Mouse (Mus musculus): ENCODE measurements around the gene Usp21. TPM values are rescaled to one million over a fixed set of nuclear protein-coding genes. Genes with fewer than 3 reads are reported as not detected.

The Usp21 gene
- polyA plus RNA-seq, 1 experiment = 21.0 TPM

- no peak for TF ChIP-seq POLR2AphosphoS2 (IDR thresholded peaks at IDR 0.05; ENCODE audit: insufficient read length, low read depth)
- no peak for TF ChIP-seq MAX (IDR thresholded peaks at IDR 0.05; ENCODE audit: low read depth)
- no peak for TF ChIP-seq USF1 (IDR thresholded peaks at IDR 0.05; ENCODE audit: low read depth)
- TF ChIP-seq MYOD1 (IDR thresholded peaks at IDR 0.05; ENCODE audit: control insufficient read depth in 1 of 3, insufficient read length in 2 of 3, low read depth in 2 of 3) = no peak
- TF ChIP-seq TCF12 (IDR thresholded peaks at IDR 0.05; ENCODE audit: insufficient read depth, poor library complexity, severe bottlenecking) = no peak
- no peak for TF ChIP-seq CEBPB (IDR thresholded peaks at IDR 0.05; ENCODE audit: insufficient read depth, poor library complexity, severe bottlenecking)
- TF ChIP-seq MYOG (IDR thresholded peaks at IDR 0.05; ENCODE audit: control insufficient read depth in 1 of 3, insufficient read depth in 1 of 3, insufficient read length in 2 of 3, low read depth in 2 of 3) = no peak
- TF ChIP-seq SRF (IDR thresholded peaks at IDR 0.05; ENCODE audit: control insufficient read depth, insufficient read length, low read depth) = no peak
- TF ChIP-seq E2F4 (IDR thresholded peaks at IDR 0.05; ENCODE audit: insufficient read depth) = no peak
- TF ChIP-seq REST (IDR thresholded peaks at IDR 0.05; ENCODE audit: insufficient read depth, insufficient read length) = no peak
- TF ChIP-seq TCF3 (IDR thresholded peaks at IDR 0.05; ENCODE audit: insufficient read length, low read depth) = no peak
- no peak for TF ChIP-seq POLR2A (IDR thresholded peaks at IDR 0.05; ENCODE audit: insufficient read length, low read depth)
- Histone ChIP-seq H3K4me3 (peak overlapping the region; percentile 95), H3K4me2 (ENCODE audit: low read depth) (peak overlapping the region; percentile 97), H3K36me3 (ENCODE audit: control insufficient read depth, insufficient read depth) (peaks cover 10% of the 10 kb centered on the region), H3ac (ENCODE audit: control insufficient read depth, insufficient read length) (peak overlapping the region; percentile 28), H3K27me3 (ENCODE audit: control insufficient read depth, insufficient read depth, insufficient read length) (no peaks in the 10 kb centered on the region), H3K79me2 (ENCODE audit: control insufficient read depth, insufficient read depth) (peaks cover 3% of the 10 kb centered on the region)
These were observed 17.3 kb downstream of the Usp21 start for GRCm38 (mm10) chr1:171270573-171270900.

- no peak for TF ChIP-seq SRF (IDR thresholded peaks at IDR 0.05; ENCODE audit: control insufficient read depth, insufficient read length, low read depth)
- peak; percentile 88 for TF ChIP-seq POLR2AphosphoS2 (IDR thresholded peaks at IDR 0.05; ENCODE audit: insufficient read length, low read depth)
- peak; percentile 92 for TF ChIP-seq POLR2A (IDR thresholded peaks at IDR 0.05; ENCODE audit: insufficient read length, low read depth)
- TF ChIP-seq E2F4 (IDR thresholded peaks at IDR 0.05; ENCODE audit: insufficient read depth) = no peak
- TF ChIP-seq REST (IDR thresholded peaks at IDR 0.05; ENCODE audit: insufficient read depth, insufficient read length) = no peak
- no peak for TF ChIP-seq MYOD1 (IDR thresholded peaks at IDR 0.05; ENCODE audit: control insufficient read depth in 1 of 3, insufficient read length in 2 of 3, low read depth in 2 of 3)
- TF ChIP-seq USF1 (IDR thresholded peaks at IDR 0.05; ENCODE audit: low read depth) = no peak
- no peak for TF ChIP-seq CEBPB (IDR thresholded peaks at IDR 0.05; ENCODE audit: insufficient read depth, poor library complexity, severe bottlenecking)
- no peak for TF ChIP-seq TCF12 (IDR thresholded peaks at IDR 0.05; ENCODE audit: insufficient read depth, poor library complexity, severe bottlenecking)
- peak in 1 of 3 experiments; percentile 19 for TF ChIP-seq MYOG (IDR thresholded peaks at IDR 0.05; ENCODE audit: control insufficient read depth in 1 of 3, insufficient read depth in 1 of 3, insufficient read length in 2 of 3, low read depth in 2 of 3)
- TF ChIP-seq TCF3 (IDR thresholded peaks at IDR 0.05; ENCODE audit: insufficient read length, low read depth) = no peak
- TF ChIP-seq MAX (IDR thresholded peaks at IDR 0.05; ENCODE audit: low read depth) = no peak
These were observed 17.8 kb downstream of the Usp21 start, which contains the start of gene B4galt3 for GRCm38 (mm10) chr1:171269848-171270572. TSS of gene B4galt3 (plus strand) at chr1:171270328.

GRCm38 (mm10) chr1:171268341-171268740 lies 19.4 kb downstream of the Usp21 start:
- Histone ChIP-seq H3K4me3 (no peak overlapping the region), H3K27me3 (ENCODE audit: control insufficient read depth, insufficient read depth, insufficient read length) (no peaks in the 10 kb centered on the region), H3ac (ENCODE audit: control insufficient read depth, insufficient read length) (no peak overlapping the region), H3K36me3 (ENCODE audit: control insufficient read depth, insufficient read depth) (no peaks in the 10 kb centered on the region), H3K4me2 (ENCODE audit: low read depth) (no peak overlapping the region), H3K79me2 (ENCODE audit: control insufficient read depth, insufficient read depth) (peaks cover 3% of the 10 kb centered on the region)
- TF ChIP-seq CEBPB (IDR thresholded peaks at IDR 0.05; ENCODE audit: insufficient read depth, poor library complexity, severe bottlenecking) = no peak
- no peak for TF ChIP-seq TCF12 (IDR thresholded peaks at IDR 0.05; ENCODE audit: insufficient read depth, poor library complexity, severe bottlenecking)
- TF ChIP-seq E2F4 (IDR thresholded peaks at IDR 0.05; ENCODE audit: insufficient read depth) = no peak
- TF ChIP-seq MYOD1 (IDR thresholded peaks at IDR 0.05; ENCODE audit: control insufficient read depth in 1 of 3, insufficient read length in 2 of 3, low read depth in 2 of 3) = no peak
- no peak for TF ChIP-seq POLR2AphosphoS2 (IDR thresholded peaks at IDR 0.05; ENCODE audit: insufficient read length, low read depth)
- no peak for TF ChIP-seq TCF3 (IDR thresholded peaks at IDR 0.05; ENCODE audit: insufficient read length, low read depth)
- TF ChIP-seq USF1 (IDR thresholded peaks at IDR 0.05; ENCODE audit: low read depth) = no peak
- no peak for TF ChIP-seq REST (IDR thresholded peaks at IDR 0.05; ENCODE audit: insufficient read depth, insufficient read length)
- TF ChIP-seq MYOG (IDR thresholded peaks at IDR 0.05; ENCODE audit: control insufficient read depth in 1 of 3, insufficient read depth in 1 of 3, insufficient read length in 2 of 3, low read depth in 2 of 3) = no peak

More at GRCm38 (mm10) chr1:171269848-171270572, 17.8 kb downstream of the Usp21 start, which contains the start of gene B4galt3:
- H3K4me3 ChIP-seq = peak within 1 kb of the TSS; percentile 95
- H3K36me3 ChIP-seq (ENCODE audit: control insufficient read depth, insufficient read depth) = peaks cover 10% of the 10 kb centered on the region
- peaks cover 3% of the 10 kb centered on the region for H3K79me2 ChIP-seq (ENCODE audit: control insufficient read depth, insufficient read depth)
- peak within 1 kb of the TSS; percentile 97 for H3K4me2 ChIP-seq (ENCODE audit: low read depth)
- no peaks in the 10 kb centered on the region for H3K27me3 ChIP-seq (ENCODE audit: control insufficient read depth, insufficient read depth, insufficient read length)
- peak within 1 kb of the TSS; percentile 28 for H3ac ChIP-seq (ENCODE audit: control insufficient read depth, insufficient read length)

- no peak overlapping the region for H3ac ChIP-seq (ENCODE audit: control insufficient read depth, insufficient read length)
- H3K27me3 ChIP-seq (ENCODE audit: control insufficient read depth, insufficient read depth, insufficient read length) = no peaks in the 10 kb centered on the region
- peaks cover 3% of the 10 kb centered on the region for H3K79me2 ChIP-seq (ENCODE audit: control insufficient read depth, insufficient read depth)
- no peaks in the 10 kb centered on the region for H3K36me3 ChIP-seq (ENCODE audit: control insufficient read depth, insufficient read depth)
- TF ChIP-seq MYOD1 (IDR thresholded peaks at IDR 0.05; ENCODE audit: control insufficient read depth in 1 of 3, insufficient read length in 2 of 3, low read depth in 2 of 3) (no peak), POLR2AphosphoS2 (IDR thresholded peaks at IDR 0.05; ENCODE audit: insufficient read length, low read depth) (no peak), E2F4 (IDR thresholded peaks at IDR 0.05; ENCODE audit: insufficient read depth) (no peak), SRF (IDR thresholded peaks at IDR 0.05; ENCODE audit: control insufficient read depth, insufficient read length, low read depth) (no peak), TCF12 (IDR thresholded peaks at IDR 0.05; ENCODE audit: insufficient read depth, poor library complexity, severe bottlenecking) (no peak)
- no peak overlapping the region for H3K4me3 ChIP-seq
- H3K4me2 ChIP-seq (ENCODE audit: low read depth) = no peak overlapping the region
These were observed 21.6 kb downstream of the Usp21 start for GRCm38 (mm10) chr1:171265971-171266744.

Measured in myocyte (in vitro differentiated cells).